Mouse (Mus musculus): ENCODE data around the gene Ddx49. TPM values are rescaled to one million over a fixed set of nuclear protein-coding genes. Genes with fewer than 3 reads are reported as not detected.

Ddx49 gene
- total RNA-seq, 2 experiments from 2014 or later: 36.3 to 49.0 TPM

GRCm38 (mm10) chr8:70268799-70269565, 33.3 kb downstream of the Ddx49 start:
- DNase-seq (ENCODE audit: low spot score in 2 of 2): peak in 1 of 2 experiments; percentile 44

DNA sequence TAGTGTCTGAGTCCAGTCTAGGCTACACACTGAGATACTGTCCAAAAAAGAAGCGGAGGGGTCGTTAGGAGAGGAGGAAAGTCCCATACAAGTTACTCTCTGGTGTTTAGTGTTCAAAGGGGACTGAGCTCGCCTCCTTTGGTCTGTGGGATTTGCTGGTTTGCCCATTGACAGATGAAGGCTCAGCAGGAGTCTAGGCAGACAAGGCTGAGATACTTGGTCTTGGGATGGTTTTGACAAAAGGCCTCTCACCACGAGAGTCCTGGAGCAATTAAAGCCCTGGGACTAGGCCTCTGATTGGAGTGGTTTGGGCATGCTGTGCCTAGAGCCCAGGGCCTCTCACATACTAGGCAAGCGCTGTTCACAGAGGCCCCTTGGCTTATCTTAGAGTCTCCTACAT, 34.0 kb downstream of the Ddx49 start:
- DNase-seq (ENCODE audit: low spot score in 2 of 2): no peak

GRCm38 (mm10) chr8:70267674-70268073, 34.6 kb downstream of the Ddx49 start:
- no peak for DNase-seq (ENCODE audit: low spot score in 2 of 2)

- no peak for DNase-seq (ENCODE audit: low spot score in 2 of 2)
Measured at GRCm38 (mm10) chr8:70259043-70259442, 43.2 kb downstream of the Ddx49 start.

- DNase-seq (ENCODE audit: low spot score in 2 of 2): no peak
Measured at GRCm38 (mm10) chr8:70258600-70258999, 43.7 kb downstream of the Ddx49 start.

- DNase-seq (ENCODE audit: low spot score in 2 of 2): no peak
Measured at GRCm38 (mm10) chr8:70257456-70257855, 44.8 kb downstream of the Ddx49 start.

DNA sequence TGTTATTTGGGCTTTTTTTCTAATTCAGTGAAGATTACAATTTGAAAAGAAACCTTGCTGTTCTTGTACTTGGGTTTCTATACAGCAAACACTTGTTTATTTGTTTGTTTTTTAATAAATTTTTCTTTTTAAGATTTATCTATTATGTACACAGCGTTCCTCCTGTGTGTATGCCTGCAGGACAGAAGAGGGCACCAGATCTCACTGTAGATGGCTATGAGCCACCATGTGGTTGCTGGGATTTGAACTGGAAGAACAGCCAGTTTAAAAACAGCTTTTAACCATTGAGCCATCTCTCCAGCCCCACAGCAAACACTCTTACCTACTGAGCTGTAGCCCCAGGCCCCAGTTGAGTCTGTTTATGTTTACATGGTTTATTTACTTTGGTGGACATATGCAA, 47.7 kb downstream of the Ddx49 start:
- no peak for DNase-seq (ENCODE audit: low spot score in 2 of 2)

- no peak for DNase-seq (ENCODE audit: low spot score in 2 of 2)
Measured at GRCm38 (mm10) chr8:70247841-70248240, 54.4 kb downstream of the Ddx49 start.

DNA sequence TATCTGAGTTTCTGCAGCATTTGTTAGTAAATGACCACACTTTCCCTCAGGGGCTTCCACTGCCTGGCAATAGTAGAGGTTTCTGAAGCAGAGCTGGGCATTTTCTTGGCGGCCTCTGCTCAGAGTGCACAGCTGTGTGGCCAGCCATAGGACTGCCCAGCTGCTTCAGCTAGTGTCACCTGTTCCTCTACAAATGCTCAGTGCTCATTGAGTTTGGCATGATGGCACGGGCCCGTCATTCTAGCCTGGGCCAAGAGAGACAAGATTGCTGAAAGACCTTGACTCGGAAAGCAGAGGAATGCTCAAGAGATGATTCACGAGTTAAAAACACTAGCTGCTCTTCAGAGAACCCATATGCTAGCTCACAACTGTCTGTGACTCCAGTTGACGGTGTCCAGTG, 55.7 kb downstream of the Ddx49 start:
- no peak for DNase-seq (ENCODE audit: low spot score in 2 of 2)

Other genes starting within 250 kb of the Ddx49 start
- 1 to 10 TPM; 5.3 to 7.5 TPM for gene Tm6sf2, start 229.6 kb downstream of the Ddx49 start, total RNA-seq (2021)
- gene Hapln4, start 219.0 kb downstream of the Ddx49 start, total RNA-seq (2021): 100 to 1,000 TPM in 1 of 2 experiments, 10 to 100 TPM in 1; 89.6 to 104 TPM
- gene Ncan, start 181.6 kb downstream of the Ddx49 start, total RNA-seq (2021): 100 to 1,000 TPM; 122 to 124 TPM
- 10 to 100 TPM; 28.1 to 30.1 TPM for gene Nr2c2ap, start 171.2 kb downstream of the Ddx49 start, total RNA-seq (2021)
- gene Rfxank, start 163.3 kb downstream of the Ddx49 start, total RNA-seq (2021): 10 to 100 TPM; 16.0 to 16.4 TPM
- gene Borcs8, start 163.0 kb downstream of the Ddx49 start, total RNA-seq (2021): 10 to 100 TPM; 45.3 to 47.7 TPM
- gene Mef2b, start 162.8 kb downstream of the Ddx49 start, total RNA-seq (2021): under 1 TPM; 0.28 to 0.57 TPM
- 10 to 100 TPM; 49.9 to 50.3 TPM for gene Tmem161a, start 130.1 kb downstream of the Ddx49 start, total RNA-seq (2021)
- 10 to 100 TPM; 39.3 to 41.8 TPM for gene Slc25a42, start 90.2 kb downstream of the Ddx49 start, total RNA-seq (2021)
- 100 to 1,000 TPM; 112 to 123 TPM for gene Sugp2, start 68.3 kb downstream of the Ddx49 start, total RNA-seq (2021)
- gene Armc6, start 68.0 kb downstream of the Ddx49 start, total RNA-seq (2021): 10 to 100 TPM; 41.2 to 41.4 TPM
- 10 to 100 TPM; 71.9 to 76.0 TPM for gene Homer3, start 19.7 kb downstream of the Ddx49 start, total RNA-seq (2021)
- 100 to 1,000 TPM; 125 to 149 TPM for gene Cope, start within 50 bp of the Ddx49 start, total RNA-seq (2021)
- gene Cers1, start 13.3 kb upstream of the Ddx49 start, total RNA-seq (2021): 100 to 1,000 TPM; 112 to 116 TPM
- gene Gdf1, start 27.3 kb upstream of the Ddx49 start, total RNA-seq (2021): 10 to 100 TPM; 15.1 to 18.2 TPM
- gene Upf1, start 50.8 kb upstream of the Ddx49 start, total RNA-seq (2021): 10 to 100 TPM; 74.5 to 75.6 TPM
- gene Comp, start 71.1 kb upstream of the Ddx49 start, total RNA-seq (2021): under 1 TPM; 0.13 to 0.42 TPM
- gene Crtc1, start 137.1 kb upstream of the Ddx49 start, total RNA-seq (2021): 100 to 1,000 TPM; 193 to 199 TPM
- gene Klhl26, start 174.5 kb upstream of the Ddx49 start, total RNA-seq (2021): 10 to 100 TPM; 54.1 to 62.0 TPM
- 100 to 1,000 TPM; 326 to 327 TPM for gene Tmem59l, start 184.9 kb upstream of the Ddx49 start, total RNA-seq (2021)
- gene Crlf1, start 190.7 kb upstream of the Ddx49 start, total RNA-seq (2021): 10 to 100 TPM; 33.1 to 38.2 TPM
- 100 to 1,000 TPM in 1 of 2 experiments, 10 to 100 TPM in 1; 96.5 to 104 TPM for gene Rex1bd, start 204.3 kb upstream of the Ddx49 start, total RNA-seq (2021)
- 1,000 to 10,000 TPM; 1,062 to 1,079 TPM for gene Uba52, start 208.3 kb upstream of the Ddx49 start, total RNA-seq (2021)
- 100 to 1,000 TPM; 450 to 467 TPM for gene Fkbp8, start 225.2 kb upstream of the Ddx49 start, total RNA-seq (2021)
- gene Kxd1, start 225.5 kb upstream of the Ddx49 start, total RNA-seq (2021): 10 to 100 TPM; 40.6 to 45.6 TPM
- 10 to 100 TPM; 18.9 to 21.8 TPM for gene Ell, start 237.0 kb upstream of the Ddx49 start, total RNA-seq (2021)